Mouse (Mus musculus) liver, postnatal 0 days (tissue): ENCODE data around the gene Eif4a3. TPM values are rescaled to one million over a fixed set of nuclear protein-coding genes. Genes with fewer than 3 reads are reported as not detected.

Experiments used
- ATAC-seq: fragments of 200-750 bp; cut with Nextera tagmentation; 2 replicates; pipeline ENCODE4 v1.8.0; 2017; ENCODE audit warnings: mild to moderate bottlenecking, moderate library complexity
- DNase-seq: peaks from one replicate; pipeline ENCODE4 v3.0.0-alpha.2; 2016
- H3K27ac ChIP-seq: fragments of 300-500 bp; sonication (generic); 2 replicates; pipeline ENCODE4 v1.5.1; 2014; ENCODE audit warnings: antibody characterized with exemption, moderate library complexity, mild to moderate bottlenecking, low read depth
- H3K27me3 ChIP-seq: fragments of 300-500 bp; sonication (generic); 2 replicates; pipeline ENCODE4 v1.6.1; 2014; ENCODE audit warnings: low read length, control low read depth, mixed read lengths; ENCODE audit not compliant: insufficient read depth
- H3K36me3 ChIP-seq: fragments of 300-500 bp; sonication (generic); replicated peaks from 2 replicates; pipeline ENCODE4 v1.6.1; 2014; ENCODE audit warnings: mild to moderate bottlenecking, control low read depth, low read length, moderate library complexity, mixed read lengths; ENCODE audit not compliant: insufficient read depth
- H3K4me1 ChIP-seq: fragments of 300-500 bp; sonication (generic); 2 replicates; pipeline ENCODE4 v1.6.1; 2014; ENCODE audit warnings: antibody characterized with exemption, mild to moderate bottlenecking, control low read depth; ENCODE audit not compliant: insufficient read depth
- H3K4me2 ChIP-seq: fragments of 300-500 bp; sonication (generic); 2 replicates; pipeline ENCODE4 v1.6.1; 2014; ENCODE audit warnings: low read depth, mild to moderate bottlenecking, low read length, moderate library complexity, mixed read lengths
- H3K4me3 ChIP-seq: fragments of 300-500 bp; sonication (generic); 2 replicates; pipeline ENCODE4 v1.5.1; 2014; ENCODE audit warnings: low read depth, low read length
- H3K9ac ChIP-seq: fragments of 300-500 bp; sonication (generic); replicated peaks from 2 replicates; pipeline ENCODE4 v1.6.1; 2014; ENCODE audit warnings: mild to moderate bottlenecking, moderate library complexity
- H3K9me3 ChIP-seq: fragments of 300-500 bp; sonication (generic); 2 replicates; pipeline ENCODE4 v1.6.1; 2016; ENCODE audit warnings: mild to moderate bottlenecking, control low read depth, low read length, mixed read lengths
- CTCF ChIP-seq: sonication (generic); IDR thresholded peaks from 2 replicates; pipeline ENCODE4 v1.5.1; 2016; ENCODE audit warnings: antibody characterized with exemption, low read depth
- EP300 ChIP-seq: IDR thresholded peaks from 2 replicates; pipeline ENCODE4 v1.6.1; 2016; ENCODE audit warnings: antibody characterized with exemption, low read depth, mild to moderate bottlenecking
- WGBS: fragments of 180-500 bp; shearing (Covaris S2); extraction: QIAGEN DNeasy Blood & Tissue Kit; methylation state at CpG from one replicate; pipeline ENCODE4 v1.1.7; 2014; ENCODE audit not compliant: insufficient replicate concordance; 5-methylcytosine and 5-hydroxymethylcytosine counted together
- polyA plus RNA-seq: library from polyadenylated mRNA; unstranded; fragments of >200 nt; fragmentation: Nextera tagmentation; extraction: Ambion mirVana; gene quantifications from 2 replicates; pipeline ENCODE4 v1.2.1, GENCODE M21; 2015

Eif4a3 gene
- polyA plus RNA-seq, 1 experiment from 2014 or later: 125 TPM

DNA sequence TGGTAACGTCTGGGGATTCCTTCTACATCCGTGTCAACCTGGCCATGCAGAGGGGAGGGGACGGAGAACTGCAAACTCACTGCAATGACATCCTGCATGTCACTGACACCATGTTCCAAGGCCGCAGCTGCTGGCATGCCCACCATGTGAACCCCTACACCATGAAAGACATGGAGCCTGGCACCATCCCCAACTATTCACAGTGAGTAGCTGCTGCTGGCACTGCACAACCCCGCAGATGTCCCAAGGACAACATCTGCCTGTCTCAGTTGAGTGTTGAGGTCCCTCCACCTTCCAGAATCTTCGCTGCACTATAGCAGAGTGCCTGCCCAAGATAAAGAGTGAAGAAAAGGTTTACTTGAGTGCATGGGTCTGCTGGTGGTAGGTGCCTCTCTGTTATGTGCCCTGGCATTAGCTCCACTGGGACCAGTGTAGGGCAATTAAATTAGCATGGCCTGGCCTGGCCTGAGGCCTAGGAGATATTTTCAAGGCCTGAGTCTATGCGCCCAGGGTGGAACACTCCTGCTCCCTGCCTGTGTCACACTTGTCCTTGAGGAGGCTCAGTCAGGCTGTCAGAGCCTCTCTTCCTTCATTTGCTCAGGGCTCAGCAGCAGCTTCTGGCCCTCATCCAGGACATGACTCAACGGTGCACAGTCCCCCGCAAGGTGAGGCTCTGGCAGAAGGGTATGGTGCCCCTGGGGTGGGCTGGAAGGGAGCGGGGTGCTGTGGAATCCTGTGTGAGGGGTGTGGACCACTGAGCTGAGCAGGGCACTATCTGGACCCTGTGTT lies 38.6 kb upstream of the Eif4a3 start:
- WGBS: 77% methylated on average over 10 of the region's 10 CpGs
- TF ChIP-seq EP300: no peak
- TF ChIP-seq CTCF: no peak
- no peak overlapping the region for H3K27ac ChIP-seq
- no peaks in the 10 kb centered on the region for H3K27me3 ChIP-seq
- no peak overlapping the region for H3K4me3 ChIP-seq
- no peaks in the 10 kb centered on the region for H3K4me1 ChIP-seq
- no peak overlapping the region for H3K9ac ChIP-seq
- H3K36me3 ChIP-seq: no peaks in the 10 kb centered on the region
- no peaks in the 10 kb centered on the region for H3K9me3 ChIP-seq
- DNase-seq (no peak), ATAC-seq (no peak)
- no peak overlapping the region for H3K4me2 ChIP-seq

- TF ChIP-seq EP300: no peak
- TF ChIP-seq CTCF: peak; percentile 29; the same call in 1 of the 2 replicates
- Histone ChIP-seq H3K9ac (no peak overlapping the region), H3K27ac (no peak overlapping the region), H3K4me3 (no peak overlapping the region), H3K27me3 (no peaks in the 10 kb centered on the region), H3K9me3 (no peaks in the 10 kb centered on the region), H3K36me3 (no peaks in the 10 kb centered on the region), H3K4me1 (no peaks in the 10 kb centered on the region), H3K4me2 (no peak overlapping the region)
- 29% methylated on average over 3 of the region's 3 CpGs for WGBS
- no peak for DNase-seq
- ATAC-seq: no peak
Measured at GRCm38 (mm10) chr11:119331970-119332369, 32.1 kb upstream of the Eif4a3 start.

GRCm38 (mm10) chr11:119330592-119330991 lies 30.7 kb upstream of the Eif4a3 start:
- 68% methylated on average over 4 of the region's 4 CpGs for WGBS

DNA sequence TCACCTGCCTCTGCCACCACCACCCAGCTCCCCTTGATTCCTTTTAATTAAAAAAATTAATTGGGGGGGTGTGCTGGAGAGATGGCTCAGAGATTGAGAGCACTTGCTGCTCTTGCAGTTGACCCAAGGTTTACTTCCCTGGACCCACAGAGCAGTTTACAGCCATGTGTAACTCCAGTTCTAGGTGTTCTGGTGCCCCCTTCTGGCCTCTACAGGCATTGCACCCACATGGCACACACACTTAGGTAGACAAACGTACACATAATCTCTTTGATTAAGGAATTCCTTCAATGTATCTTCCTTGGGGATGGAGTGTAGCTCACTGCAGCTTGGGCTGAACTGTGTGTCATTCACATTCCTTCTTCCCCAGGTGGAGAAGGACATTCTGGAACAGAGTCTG lies 25.2 kb upstream of the Eif4a3 start:
- ATAC-seq (no peak), DNase-seq (no peak)
- Histone ChIP-seq H3K36me3 (no peaks in the 10 kb centered on the region), H3K27me3 (no peaks in the 10 kb centered on the region), H3K4me3 (no peak overlapping the region), H3K27ac (no peak overlapping the region), H3K4me2 (no peak overlapping the region), H3K9ac (no peak overlapping the region), H3K9me3 (0 out of 2 replicates have a peak, but pooled peaks cover 3% of the 10 kb centered on the region), H3K4me1 (no peaks in the 10 kb centered on the region)
- WGBS: 79% methylated on average over 1 of the region's 1 CpGs
- TF ChIP-seq CTCF: peak; percentile 59
- TF ChIP-seq EP300: no peak

More at GRCm38 (mm10) chr11:119330592-119330991, 30.7 kb upstream of the Eif4a3 start:
- no peak for ATAC-seq
- Histone ChIP-seq H3K4me1 (no peaks in the 10 kb centered on the region), H3K27me3 (no peaks in the 10 kb centered on the region), H3K36me3 (no peaks in the 10 kb centered on the region), H3K9ac (no peak overlapping the region), H3K9me3 (no peaks in the 10 kb centered on the region), H3K27ac (no peak overlapping the region), H3K4me2 (no peak overlapping the region), H3K4me3 (no peak overlapping the region)
- no peak for DNase-seq
- TF ChIP-seq EP300 (no peak), CTCF (no peak)

DNA sequence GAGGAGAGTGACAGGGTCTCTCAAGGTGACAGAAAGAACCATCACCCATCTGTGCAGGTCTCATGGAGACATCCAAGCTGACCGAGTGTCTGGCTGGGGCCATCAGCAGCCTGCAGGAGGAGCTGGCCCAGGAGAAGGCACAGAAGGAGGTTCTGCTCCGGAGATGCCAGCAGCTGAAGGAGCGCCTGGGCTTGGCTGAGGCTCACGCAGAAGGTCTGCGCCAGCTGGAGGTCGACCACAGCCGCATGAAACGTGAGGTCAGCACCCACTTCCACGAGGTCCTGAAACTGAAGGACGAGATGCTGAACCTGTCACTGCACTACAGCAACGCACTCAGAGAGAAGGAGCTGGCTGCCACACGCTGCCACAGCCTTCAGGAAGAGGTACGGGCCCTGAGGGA lies 22.6 kb upstream of the Eif4a3 start:
- 66% methylated on average over 13 of the region's 13 CpGs for WGBS
- ATAC-seq (no peak), DNase-seq (no peak)
- no peak overlapping the region for H3K4me2 ChIP-seq
- no peaks in the 10 kb centered on the region for H3K36me3 ChIP-seq
- no peak overlapping the region for H3K4me3 ChIP-seq
- H3K27me3 ChIP-seq: no peaks in the 10 kb centered on the region
- no peak overlapping the region for H3K27ac ChIP-seq
- TF ChIP-seq CTCF (no peak), EP300 (no peak)
- 0 out of 2 replicates have a peak, but pooled peaks cover 3% of the 10 kb centered on the region for H3K9me3 ChIP-seq
- H3K4me1 ChIP-seq: no peaks in the 10 kb centered on the region
- H3K9ac ChIP-seq: no peak overlapping the region

DNA sequence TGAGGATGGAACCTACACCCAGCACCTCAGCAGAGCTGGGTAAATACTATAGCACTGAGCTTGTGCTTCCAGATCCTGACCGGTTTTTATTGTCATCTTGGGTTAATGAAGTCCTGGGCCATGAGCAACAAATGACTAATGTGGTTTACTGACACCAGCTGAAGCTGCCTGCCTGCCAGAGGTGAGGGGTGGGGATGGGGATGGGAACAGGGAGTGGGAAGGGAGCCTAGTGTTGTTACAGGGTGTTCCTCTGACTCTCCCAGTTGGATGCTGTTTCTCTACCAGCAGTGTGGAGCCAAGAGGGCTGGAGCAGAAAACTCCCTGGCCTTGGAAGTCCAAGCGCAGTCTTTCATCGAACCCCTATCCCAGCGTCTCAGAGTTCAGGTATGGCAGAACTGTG lies 16.8 kb upstream of the Eif4a3 start:
- TF ChIP-seq EP300 (no peak), CTCF (no peak)
- WGBS: 86% methylated on average over 4 of the region's 4 CpGs
- Histone ChIP-seq H3K27ac (no peak overlapping the region), H3K9me3 (no peaks in the 10 kb centered on the region), H3K4me3 (no peak overlapping the region), H3K9ac (no peak overlapping the region), H3K4me2 (no peak overlapping the region), H3K36me3 (no peaks in the 10 kb centered on the region), H3K4me1 (no peaks in the 10 kb centered on the region), H3K27me3 (0 out of 2 replicates have a peak, but pooled peaks cover 4% of the 10 kb centered on the region)
- ATAC-seq: no peak
- no peak for DNase-seq
